Comparison of ENCODE assay signal across 14 mouse cellular contexts in genomic region chr3:137491508-137492019, GRCm38 (mm10).
"Had no signal": no experiment of that assay in that cellular context is flagged by ENCODE, and none has a peak within 500 bp of the region (broad histone marks: within the 10 kb centered on the region; RNA-seq: fewer than 3 reads in every experiment).

No protein-coding gene starts in this region.

- H3K9me3 ChIP-seq: liver, embryonic 13.5 days; midbrain, embryonic 12.5 days; midbrain, embryonic 15.5 days; neural tube, embryonic 12.5 days; neural tube, embryonic 15.5 days had no signal

- H3K36me3 ChIP-seq: liver, embryonic 13.5 days; midbrain, embryonic 12.5 days; midbrain, embryonic 15.5 days; neural tube, embryonic 12.5 days; neural tube, embryonic 15.5 days had no signal

- H3K27ac ChIP-seq: kidney, postnatal 0 days; liver, embryonic 13.5 days; macrophage; midbrain, embryonic 12.5 days; midbrain, embryonic 15.5 days; neural tube, embryonic 12.5 days; neural tube, embryonic 15.5 days had no signal

- H3K4me2 ChIP-seq: liver, embryonic 13.5 days; midbrain, embryonic 12.5 days; midbrain, embryonic 15.5 days; neural tube, embryonic 12.5 days; neural tube, embryonic 15.5 days had no signal

- H3K4me3 ChIP-seq: liver, embryonic 13.5 days; midbrain, embryonic 12.5 days; midbrain, embryonic 15.5 days; neural tube, embryonic 12.5 days; neural tube, embryonic 15.5 days had no signal

- H3K27me3 ChIP-seq: liver, embryonic 13.5 days; midbrain, embryonic 12.5 days; midbrain, embryonic 15.5 days; neural tube, embryonic 12.5 days; neural tube, embryonic 15.5 days had no signal

- DNase-seq: kidney, adult 2 months; kidney, postnatal 25 days; liver, embryonic 13.5 days; lung, adult 2 months; thymus, adult 2 months; thymus, postnatal 14 days; thymus, postnatal 4 days had no signal

- H3K4me1 ChIP-seq: liver, embryonic 13.5 days; midbrain, embryonic 12.5 days; midbrain, embryonic 15.5 days; neural tube, embryonic 12.5 days; neural tube, embryonic 15.5 days had no signal

- ATAC-seq: intestine, postnatal 0 days; midbrain, embryonic 15.5 days had no signal

- H3K9ac ChIP-seq: liver, embryonic 13.5 days; midbrain, embryonic 12.5 days; midbrain, embryonic 15.5 days; neural tube, embryonic 12.5 days; neural tube, embryonic 15.5 days had no signal
